Comparison of ENCODE assay signal across 10 mouse cellular contexts in the genomic region with DNA sequence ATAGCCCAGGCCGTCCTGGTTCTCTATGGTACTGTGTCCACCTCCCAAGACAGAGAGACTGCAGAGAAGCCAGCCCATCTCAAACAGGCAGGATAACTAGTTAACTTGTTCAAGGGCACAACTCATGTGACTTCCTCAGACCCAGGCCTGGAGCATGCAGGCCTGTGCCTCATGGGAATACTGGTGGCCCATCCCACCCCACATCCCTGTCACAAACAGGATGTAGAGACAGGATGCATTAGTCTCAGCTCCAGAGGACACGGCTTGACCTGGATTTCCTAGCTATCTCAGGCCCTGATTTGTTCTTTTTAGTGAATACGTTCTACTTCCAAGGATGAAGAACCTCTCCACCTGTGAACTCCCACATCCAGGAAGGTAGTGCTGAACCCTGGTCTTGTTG.
DNase-seq lines count a peak whose midpoint lies in the region; ATAC-seq and TF ChIP-seq lines count a peak whose summit lies in the region.
"Had no signal": no experiment of that assay in that cellular context is flagged by ENCODE, and none has a peak within 500 bp of the region (broad histone marks: within the 10 kb centered on the region; RNA-seq: fewer than 3 reads in every experiment).

No protein-coding gene starts in this region.

- no peak overlapping the region for H3K9ac ChIP-seq in liver, postnatal 0 days (replicated peaks)
- H3K9ac ChIP-seq: forebrain, embryonic 15.5 days; hindbrain, embryonic 12.5 days; neural tube, embryonic 12.5 days had no signal

- TF ChIP-seq POLR2A in lung, adult 2 months (IDR thresholded peaks at IDR 0.05; ENCODE audit: borderline replicate concordance, extremely low read depth, low read depth, low read length), result no peak

- H3K4me3 ChIP-seq in lung, adult 2 months (replicated peaks; ENCODE audit: extremely low read depth, low read depth, low read length), result no peak overlapping the region
- H3K4me3 ChIP-seq in liver, postnatal 0 days (ENCODE audit: low read depth, low read length), result no peak overlapping the region
- H3K4me3 ChIP-seq: forebrain, embryonic 15.5 days; hindbrain, embryonic 12.5 days; neural tube, embryonic 12.5 days had no signal

- DNase-seq in lung, adult 18-20 months, result peak; percentile 31 to 58
- DNase-seq in lung, adult 2 months, result no peak
- peak; percentile 39 to 40 for DNase-seq in heart, postnatal 36 days
- DNase-seq in liver, postnatal 0 days, result no peak
- no peak for DNase-seq in frontal cortex, postnatal 10 days (ENCODE audit: low spot score in 2 of 2)
- DNase-seq in thymus, postnatal 14 days, result no peak
- no peak for DNase-seq in right cerebral cortex, adult 18-20 months

- no peak for TF ChIP-seq CTCF in lung, adult 2 months (IDR thresholded peaks at IDR 0.05; ENCODE audit: insufficient read depth, low read length)
- TF ChIP-seq CTCF in liver, postnatal 0 days (IDR thresholded peaks at IDR 0.05; ENCODE audit: low read depth), result no peak

- ATAC-seq in liver, postnatal 0 days, result peak; percentile 64
- ATAC-seq: forebrain, embryonic 15.5 days had no signal

- H3K9me3 ChIP-seq in liver, postnatal 0 days (ENCODE audit: low read length), result no peaks in the 10 kb centered on the region
- H3K9me3 ChIP-seq: forebrain, embryonic 15.5 days; hindbrain, embryonic 12.5 days; neural tube, embryonic 12.5 days had no signal

- intact Hi-C loops in heart, postnatal 36 days (cut with DNase I), result loop anchor here (5.0 kb wide), 1 partner anchor 62 kb away; no protein-coding TSS in a partner anchor

- WGBS in lung, adult 2 months, result 56% methylated on average over 3 of the region's 3 CpGs
- 71% methylated on average over 3 of the region's 3 CpGs for WGBS in liver, postnatal 0 days (ENCODE audit: insufficient replicate concordance)

- H3K27ac ChIP-seq in liver, postnatal 0 days (ENCODE audit: low read depth), result no peak overlapping the region
- H3K27ac ChIP-seq: forebrain, embryonic 15.5 days; hindbrain, embryonic 12.5 days; neural tube, embryonic 12.5 days had no signal

- no peaks in the 10 kb centered on the region; the same call in 1 of the 2 replicates for H3K36me3 ChIP-seq in liver, postnatal 0 days (replicated peaks; ENCODE audit: insufficient read depth, low read length)
- H3K36me3 ChIP-seq: forebrain, embryonic 15.5 days; hindbrain, embryonic 12.5 days; neural tube, embryonic 12.5 days had no signal

- peaks cover 14% of the 10 kb centered on the region for H3K4me1 ChIP-seq in lung, adult 2 months (ENCODE audit: control insufficient read depth, insufficient read depth, low read length)
- no peaks in the 10 kb centered on the region; the same call in none of the 2 replicates for H3K4me1 ChIP-seq in liver, postnatal 0 days (ENCODE audit: insufficient read depth)

- no peak overlapping the region for H3K4me2 ChIP-seq in liver, postnatal 0 days (ENCODE audit: low read depth, low read length)
- H3K4me2 ChIP-seq: forebrain, embryonic 15.5 days; hindbrain, embryonic 12.5 days; neural tube, embryonic 12.5 days had no signal

- no peaks in the 10 kb centered on the region for H3K27me3 ChIP-seq in liver, postnatal 0 days (ENCODE audit: insufficient read depth, low read length)
- H3K27me3 ChIP-seq: forebrain, embryonic 15.5 days; hindbrain, embryonic 12.5 days; neural tube, embryonic 12.5 days had no signal

- TF ChIP-seq EP300 in liver, postnatal 0 days (IDR thresholded peaks at IDR 0.05; ENCODE audit: low read depth), result no peak

Comparison
In these comparisons a context has a peak if more than half of its experiments do, and no peak if none do; other contexts are left out.
1. DNase-seq: peak in lung, adult 18-20 months (2 of 2) and heart, postnatal 36 days (2 of 2); none in lung, adult 2 months (single experiment), liver, postnatal 0 days (single experiment), frontal cortex, postnatal 10 days (0 of 2), thymus, postnatal 14 days (single experiment) and right cerebral cortex, adult 18-20 months (single experiment).